Mouse (Mus musculus): Measurements from ENCODE around the gene Vegfb. TPM values are rescaled to one million over a fixed set of nuclear protein-coding genes. Genes with fewer than 3 reads are reported as not detected.

Vegfb gene
- total and polyA plus RNA-seq, 2 experiments from 2014 or later = 28.4 to 64.6 TPM

- 2% methylated on average over 83 of the region's 83 CpGs for WGBS
- peak; percentile 98 for DNase-seq
- Histone ChIP-seq H3K4me3 (ENCODE audit: low read depth, low read length) (peak within 1 kb of the TSS; percentile 88), H3K27ac (ENCODE audit: low read depth, low read length) (peak within 1 kb of the TSS; percentile 95), H3K27me3 (ENCODE audit: insufficient read depth, low read length) (no peaks in the 10 kb centered on the region), H3K9me3 (ENCODE audit: low read length) (no peaks in the 10 kb centered on the region), H3K36me3 (ENCODE audit: insufficient read depth) (peaks cover 16% of the 10 kb centered on the region), H3K4me2 (ENCODE audit: low read depth) (peak within 1 kb of the TSS; percentile 97), H3K9ac (peak within 1 kb of the TSS; percentile 93), H3K4me1 (ENCODE audit: insufficient read depth) (peaks cover 20% of the 10 kb centered on the region)
- peak; percentile 14; the same call in 1 of the 2 replicates for TF ChIP-seq CTCF (IDR thresholded peaks at IDR 0.05; ENCODE audit: low read depth)
- peak; percentile 85 for ATAC-seq
Measured at GRCm38 (mm10) chr19:6941372-6942248, 45.8 kb downstream of the Vegfb start, which contains the start of gene Bad. Bad (plus strand) TSS chr19:6941861.

GRCm38 (mm10) chr19:6940396-6941351 lies 46.8 kb downstream of the Vegfb start:
- H3K9me3 ChIP-seq (ENCODE audit: low read length) = no peaks in the 10 kb centered on the region
- peaks cover 20% of the 10 kb centered on the region for H3K4me1 ChIP-seq (ENCODE audit: insufficient read depth)
- peak overlapping the region; percentile 97 for H3K4me2 ChIP-seq (ENCODE audit: low read depth)
- H3K27me3 ChIP-seq (ENCODE audit: insufficient read depth, low read length) = peaks cover 2% of the 10 kb centered on the region; the same call in 1 of the 2 replicates
- H3K9ac ChIP-seq = peak overlapping the region; percentile 93
- peaks cover 7% of the 10 kb centered on the region; the same call in 1 of the 2 replicates for H3K36me3 ChIP-seq (ENCODE audit: insufficient read depth)
- peak overlapping the region; percentile 95; the same call in 1 of the 2 replicates for H3K27ac ChIP-seq (ENCODE audit: low read depth, low read length)
- no peak for TF ChIP-seq CTCF (IDR thresholded peaks at IDR 0.05; ENCODE audit: low read depth)
- ATAC-seq (0 out of 2 replicates have a peak, but pooled peaks have one; percentile 0), DNase-seq (no peak)
- WGBS = 19% methylated on average over 28 of the region's 29 CpGs
- peak overlapping the region; percentile 88 for H3K4me3 ChIP-seq (ENCODE audit: low read depth, low read length)

GRCm38 (mm10) chr19:6939106-6940002 lies 48.1 kb downstream of the Vegfb start:
- peak overlapping the region; percentile 97 for H3K4me2 ChIP-seq (ENCODE audit: low read depth)
- peaks cover 6% of the 10 kb centered on the region; the same call in 1 of the 2 replicates for H3K27me3 ChIP-seq (ENCODE audit: insufficient read depth, low read length)
- H3K4me1 ChIP-seq (ENCODE audit: insufficient read depth) = peaks cover 20% of the 10 kb centered on the region
- H3K36me3 ChIP-seq (ENCODE audit: insufficient read depth) = peaks cover 7% of the 10 kb centered on the region; the same call in 1 of the 2 replicates
- peak overlapping the region; percentile 93; the same call in 1 of the 2 replicates for H3K9ac ChIP-seq
- WGBS = 84% methylated on average over 20 of the region's 20 CpGs
- no peak overlapping the region for H3K4me3 ChIP-seq (ENCODE audit: low read depth, low read length)
- H3K9me3 ChIP-seq (ENCODE audit: low read length) = no peaks in the 10 kb centered on the region
- ATAC-seq (no peak), DNase-seq (no peak)
- no peak overlapping the region for H3K27ac ChIP-seq (ENCODE audit: low read depth, low read length)
- no peak for TF ChIP-seq CTCF (IDR thresholded peaks at IDR 0.05; ENCODE audit: low read depth)

GRCm38 (mm10) chr19:6937541-6938465 lies 49.6 kb downstream of the Vegfb start:
- Histone ChIP-seq H3K27ac (ENCODE audit: low read depth, low read length) (no peak overlapping the region), H3K4me1 (ENCODE audit: insufficient read depth) (peaks cover 24% of the 10 kb centered on the region), H3K4me2 (ENCODE audit: low read depth) (no peak overlapping the region), H3K36me3 (ENCODE audit: insufficient read depth) (peaks cover 7% of the 10 kb centered on the region; the same call in 1 of the 2 replicates), H3K9ac (0 out of 2 replicates have a peak overlapping the region, but pooled peaks have one; percentile 10), H3K27me3 (ENCODE audit: insufficient read depth, low read length) (peaks cover 15% of the 10 kb centered on the region), H3K4me3 (ENCODE audit: low read depth, low read length) (no peak overlapping the region), H3K9me3 (ENCODE audit: low read length) (no peaks in the 10 kb centered on the region)
- no peak for DNase-seq
- WGBS = 67% methylated on average over 16 of the region's 16 CpGs
- no peak for TF ChIP-seq CTCF (IDR thresholded peaks at IDR 0.05; ENCODE audit: low read depth)
- ATAC-seq = no peak

DNA sequence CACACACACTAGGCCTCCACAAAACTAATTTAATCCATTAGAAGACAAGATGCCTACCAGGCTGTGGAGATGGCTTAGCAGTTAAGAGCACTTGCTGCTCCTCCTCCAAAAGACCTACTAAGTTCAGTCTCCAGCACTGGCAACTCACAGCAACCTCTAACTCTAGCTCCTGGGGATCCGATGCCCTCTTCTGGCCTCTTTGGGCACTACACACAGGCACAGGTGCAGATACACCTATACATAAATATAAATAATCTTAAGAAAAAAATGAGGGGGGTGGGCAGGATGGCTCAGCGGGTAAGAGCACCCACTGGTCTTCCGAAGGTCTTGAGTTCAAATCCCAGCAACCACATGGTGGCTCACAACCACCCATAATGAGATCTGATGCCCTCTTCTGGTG lies 51.2 kb downstream of the Vegfb start:
- H3K4me3 ChIP-seq (ENCODE audit: low read depth, low read length) = no peak overlapping the region
- peak; percentile 47 for TF ChIP-seq CTCF (IDR thresholded peaks at IDR 0.05; ENCODE audit: low read depth)
- peaks cover 27% of the 10 kb centered on the region for H3K27me3 ChIP-seq (ENCODE audit: insufficient read depth, low read length)
- H3K27ac ChIP-seq (ENCODE audit: low read depth, low read length) = no peak overlapping the region
- no peak for DNase-seq
- no peaks in the 10 kb centered on the region for H3K9me3 ChIP-seq (ENCODE audit: low read length)
- peaks cover 24% of the 10 kb centered on the region for H3K4me1 ChIP-seq (ENCODE audit: insufficient read depth)
- no peak for ATAC-seq
- 17% methylated on average over 3 of the region's 3 CpGs for WGBS
- H3K36me3 ChIP-seq (ENCODE audit: insufficient read depth) = peaks cover 7% of the 10 kb centered on the region; the same call in 1 of the 2 replicates
- no peak overlapping the region for H3K9ac ChIP-seq
- H3K4me2 ChIP-seq (ENCODE audit: low read depth) = no peak overlapping the region
